Mouse (Mus musculus): ENCODE measurements around the gene Hsf4. TPM values are rescaled to one million over a fixed set of nuclear protein-coding genes. Genes with fewer than 3 reads are reported as not detected.
"Not testable (repeated sequence)": the region's sequence is repeated elsewhere in the genome, so short reads cannot be mapped to it uniquely, and the experiment has no call there.

Hsf4 gene
- polyA plus RNA-seq, 1 experiment from 2014 or later: not detected

- no peaks in the 10 kb centered on the region for H3K36me3 ChIP-seq (replicated peaks; ENCODE audit: insufficient read depth, low read length)
- no peak overlapping the region for H3K4me3 ChIP-seq (ENCODE audit: low read depth, low read length)
- WGBS (ENCODE audit: insufficient replicate concordance): 90% methylated on average over 5 of the region's 5 CpGs
- no peak overlapping the region for H3K9ac ChIP-seq (replicated peaks)
- no peak for TF ChIP-seq CTCF (IDR thresholded peaks at IDR 0.05; ENCODE audit: low read depth)
- TF ChIP-seq EP300 (IDR thresholded peaks at IDR 0.05; ENCODE audit: low read depth): no peak
- peaks cover 14% of the 10 kb centered on the region for H3K27me3 ChIP-seq (ENCODE audit: insufficient read depth, low read length)
- no peak overlapping the region for H3K4me2 ChIP-seq (ENCODE audit: low read depth, low read length)
- H3K4me1 ChIP-seq (ENCODE audit: insufficient read depth): peaks cover 22% of the 10 kb centered on the region
- H3K9me3 ChIP-seq (ENCODE audit: low read length): no peaks in the 10 kb centered on the region
- ATAC-seq (no peak), DNase-seq (no peak)
- no peak overlapping the region for H3K27ac ChIP-seq (ENCODE audit: low read depth)
Observed at GRCm38 (mm10) chr8:105288231-105288630, 18.6 kb downstream of the Hsf4 start.

GRCm38 (mm10) chr8:105288958-105289732, 19.5 kb downstream of the Hsf4 start:
- Histone ChIP-seq H3K27ac (ENCODE audit: low read depth) (no peak overlapping the region), H3K9ac (replicated peaks) (peak overlapping the region; percentile 49), H3K4me1 (ENCODE audit: insufficient read depth) (peaks cover 20% of the 10 kb centered on the region), H3K4me3 (ENCODE audit: low read depth, low read length) (peak overlapping the region; percentile 50), H3K36me3 (replicated peaks; ENCODE audit: insufficient read depth, low read length) (no peaks in the 10 kb centered on the region), H3K4me2 (ENCODE audit: low read depth, low read length) (peak overlapping the region; percentile 78), H3K9me3 (ENCODE audit: low read length) (no peaks in the 10 kb centered on the region), H3K27me3 (ENCODE audit: insufficient read depth, low read length) (peaks cover 14% of the 10 kb centered on the region)
- ATAC-seq: peak; percentile 90
- DNase-seq: peak; percentile 91
- TF ChIP-seq EP300 (IDR thresholded peaks at IDR 0.05; ENCODE audit: low read depth) (no peak), CTCF (IDR thresholded peaks at IDR 0.05; ENCODE audit: low read depth) (peak; percentile 48)
- WGBS (ENCODE audit: insufficient replicate concordance): 3% methylated on average over 53 of the region's 53 CpGs

GRCm38 (mm10) chr8:105289805-105290460, 20.3 kb downstream of the Hsf4 start, which contains the start of gene 4931428F04Rik:
TSS of gene 4931428F04Rik (minus strand) at chr8:105289864.
- Histone ChIP-seq H3K36me3 (replicated peaks; ENCODE audit: insufficient read depth, low read length) (no peaks in the 10 kb centered on the region), H3K27ac (ENCODE audit: low read depth) (no peak within 1 kb of the TSS), H3K9ac (replicated peaks) (peak within 1 kb of the TSS; percentile 49), H3K4me1 (ENCODE audit: insufficient read depth) (peaks cover 20% of the 10 kb centered on the region), H3K4me2 (ENCODE audit: low read depth, low read length) (peak within 1 kb of the TSS; percentile 78), H3K27me3 (ENCODE audit: insufficient read depth, low read length) (peaks cover 14% of the 10 kb centered on the region), H3K9me3 (ENCODE audit: low read length) (no peaks in the 10 kb centered on the region), H3K4me3 (ENCODE audit: low read depth, low read length) (peak within 1 kb of the TSS; percentile 50)
- WGBS (ENCODE audit: insufficient replicate concordance): 10% methylated on average over 37 of the region's 43 CpGs
- ATAC-seq: 0 out of 2 replicates have a peak, but pooled peaks have one; percentile 2
- no peak for DNase-seq
- TF ChIP-seq EP300 (IDR thresholded peaks at IDR 0.05; ENCODE audit: low read depth) (no peak), CTCF (IDR thresholded peaks at IDR 0.05; ENCODE audit: low read depth) (peak; percentile 69)

GRCm38 (mm10) chr8:105290554-105291314, 21.1 kb downstream of the Hsf4 start:
- 18% methylated on average over 31 of the region's 31 CpGs for WGBS (ENCODE audit: insufficient replicate concordance)
- Histone ChIP-seq H3K27me3 (ENCODE audit: insufficient read depth, low read length) (peaks cover 14% of the 10 kb centered on the region), H3K36me3 (replicated peaks; ENCODE audit: insufficient read depth, low read length) (no peaks in the 10 kb centered on the region), H3K27ac (ENCODE audit: low read depth) (no peak overlapping the region), H3K9ac (replicated peaks) (no peak overlapping the region), H3K4me2 (ENCODE audit: low read depth, low read length) (peak overlapping the region; percentile 78), H3K4me1 (ENCODE audit: insufficient read depth) (peaks cover 22% of the 10 kb centered on the region), H3K9me3 (ENCODE audit: low read length) (no peaks in the 10 kb centered on the region), H3K4me3 (ENCODE audit: low read depth, low read length) (no peak overlapping the region)
- ATAC-seq (peak; percentile 40; the same call in 1 of the 2 replicates), DNase-seq (peak; percentile 94)
- TF ChIP-seq EP300 (IDR thresholded peaks at IDR 0.05; ENCODE audit: low read depth) (no peak), CTCF (IDR thresholded peaks at IDR 0.05; ENCODE audit: low read depth) (peak; percentile 98)

- peaks cover 28% of the 10 kb centered on the region for H3K4me1 ChIP-seq (ENCODE audit: insufficient read depth)
- not testable (repeated sequence) for H3K4me3 ChIP-seq (ENCODE audit: low read depth, low read length); DNase-seq; H3K36me3 ChIP-seq (replicated peaks; ENCODE audit: insufficient read depth, low read length); H3K4me2 ChIP-seq (ENCODE audit: low read depth, low read length); H3K9ac ChIP-seq (replicated peaks); H3K27ac ChIP-seq (ENCODE audit: low read depth); ATAC-seq; H3K9me3 ChIP-seq (ENCODE audit: low read length)
- 81% methylated on average over 8 of the region's 8 CpGs for WGBS (ENCODE audit: insufficient replicate concordance)
- H3K27me3 ChIP-seq (ENCODE audit: insufficient read depth, low read length): peaks cover 14% of the 10 kb centered on the region
Observed at GRCm38 (mm10) chr8:105291364-105291763, 21.8 kb downstream of the Hsf4 start.

GRCm38 (mm10) chr8:105291802-105292201, 22.2 kb downstream of the Hsf4 start:
- H3K9ac ChIP-seq (replicated peaks); ATAC-seq; H3K36me3 ChIP-seq (replicated peaks; ENCODE audit: insufficient read depth, low read length); H3K4me2 ChIP-seq (ENCODE audit: low read depth, low read length); H3K27ac ChIP-seq (ENCODE audit: low read depth); H3K9me3 ChIP-seq (ENCODE audit: low read length); H3K4me3 ChIP-seq (ENCODE audit: low read depth, low read length); DNase-seq: not testable (repeated sequence)
- H3K4me1 ChIP-seq (ENCODE audit: insufficient read depth): peaks cover 33% of the 10 kb centered on the region
- peak; percentile 32 for TF ChIP-seq CTCF (IDR thresholded peaks at IDR 0.05; ENCODE audit: low read depth)
- 70% methylated on average over 3 of the region's 3 CpGs for WGBS (ENCODE audit: insufficient replicate concordance)
- peaks cover 12% of the 10 kb centered on the region for H3K27me3 ChIP-seq (ENCODE audit: insufficient read depth, low read length)
